ENCODE assay signal across 27 mouse cellular contexts in genomic region chr12:71362425-71362824, GRCm38 (mm10). TPM values are rescaled to one million over a fixed set of nuclear protein-coding genes. Genes with fewer than 3 reads are reported as not detected.
"Had no signal": no experiment of that assay in that cellular context is flagged by ENCODE, and none has a peak within 500 bp of the region (broad histone marks: within the 10 kb centered on the region; RNA-seq: fewer than 3 reads in every experiment).

No protein-coding gene starts in this region.

- H3K4me1 ChIP-seq: limb, embryonic 13.5 days; limb, embryonic 15.5 days; liver, embryonic 12.5 days; liver, embryonic 13.5 days; liver, embryonic 15.5 days; lung, embryonic 15.5 days; megakaryocyte, embryonic 14.5 days; midbrain, embryonic 12.5 days; midbrain, embryonic 15.5 days had no signal

- DNase-seq: left cerebral cortex, postnatal 4 days; liver; liver, embryonic 13.5 days; liver, postnatal 0 days; lung, adult 18-20 months; lung, embryonic 14.5 days; lung, postnatal 10 days; lung, postnatal 14 days; lung, postnatal 36 days; lung, postnatal 4 days; midbrain, embryonic 14.5 days had no signal

- H3K4me3 ChIP-seq: left cerebral cortex, adult 2 months; limb, embryonic 10.5 days; limb, embryonic 12.5 days; limb, embryonic 13.5 days; limb, embryonic 15.5 days; liver, embryonic 12.5 days; liver, embryonic 13.5 days; liver, embryonic 15.5 days; lung, embryonic 15.5 days; megakaryocyte, embryonic 14.5 days; midbrain, embryonic 10.5 days; midbrain, embryonic 12.5 days; midbrain, embryonic 13.5 days; midbrain, embryonic 15.5 days; myocyte had no signal

- H3K36me3 ChIP-seq: limb, embryonic 10.5 days; limb, embryonic 12.5 days; limb, embryonic 13.5 days; limb, embryonic 15.5 days; liver, embryonic 12.5 days; liver, embryonic 13.5 days; liver, embryonic 15.5 days; lung, embryonic 15.5 days; midbrain, embryonic 10.5 days; midbrain, embryonic 12.5 days; midbrain, embryonic 13.5 days; midbrain, embryonic 15.5 days had no signal

- H3K9me3 ChIP-seq: limb, embryonic 10.5 days; limb, embryonic 13.5 days; limb, embryonic 15.5 days; liver, embryonic 12.5 days; liver, embryonic 13.5 days; liver, embryonic 15.5 days; lung, embryonic 15.5 days; midbrain, embryonic 10.5 days; midbrain, embryonic 12.5 days; midbrain, embryonic 13.5 days; midbrain, embryonic 15.5 days had no signal

- H3K27me3 ChIP-seq: liver, embryonic 12.5 days; liver, embryonic 13.5 days; liver, embryonic 15.5 days; lung, embryonic 15.5 days; megakaryocyte, embryonic 14.5 days; midbrain, embryonic 12.5 days; midbrain, embryonic 13.5 days; midbrain, embryonic 15.5 days had no signal

RNA-seq across cellular contexts. Expression of gene Dact1, which starts 52.7 kb away (rescaled TPM):
- total RNA-seq: monocyte, adult 5-6 weeks had no signal
- polyA plus RNA-seq: macrophage had no signal
